Mouse (Mus musculus): ENCODE data around the gene Rptn. TPM values are rescaled to one million over a fixed set of nuclear protein-coding genes. Genes with fewer than 3 reads are reported as not detected.
"Not testable (repeated sequence)": the region's sequence is repeated elsewhere in the genome, so short reads cannot be mapped to it uniquely, and the experiment has no call there.

Rptn gene
- 0.53 and 0.54 TPM in 2 replicates for polyA plus RNA-seq (2015; fragmentation: Nextera tagmentation; extraction: Ambion mirVana)

DNA sequence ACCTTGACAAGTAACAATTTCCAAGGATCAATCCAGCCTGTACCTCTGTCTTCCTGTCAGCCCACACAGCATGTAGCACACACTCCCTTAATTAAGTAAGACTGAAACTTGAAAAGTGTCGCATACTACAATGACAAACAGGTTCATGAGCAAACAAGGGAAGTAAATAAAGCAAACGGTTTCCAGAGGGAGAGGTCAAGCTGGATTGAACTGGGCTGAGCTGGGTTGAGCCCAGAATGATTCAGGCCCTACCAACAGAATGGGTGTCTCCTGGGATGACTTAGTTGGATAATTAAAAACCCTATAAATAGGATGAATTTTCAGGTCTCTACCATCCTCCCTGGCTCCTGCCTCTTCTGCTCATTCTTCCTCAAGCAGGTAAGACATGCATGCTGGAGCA lies at the start of gene Rptn:
TSS of gene Rptn (plus strand) at position 334 of the 400 bp plus-strand sequence.
- no peak for DNase-seq (ENCODE audit: low spot score)

DNA sequence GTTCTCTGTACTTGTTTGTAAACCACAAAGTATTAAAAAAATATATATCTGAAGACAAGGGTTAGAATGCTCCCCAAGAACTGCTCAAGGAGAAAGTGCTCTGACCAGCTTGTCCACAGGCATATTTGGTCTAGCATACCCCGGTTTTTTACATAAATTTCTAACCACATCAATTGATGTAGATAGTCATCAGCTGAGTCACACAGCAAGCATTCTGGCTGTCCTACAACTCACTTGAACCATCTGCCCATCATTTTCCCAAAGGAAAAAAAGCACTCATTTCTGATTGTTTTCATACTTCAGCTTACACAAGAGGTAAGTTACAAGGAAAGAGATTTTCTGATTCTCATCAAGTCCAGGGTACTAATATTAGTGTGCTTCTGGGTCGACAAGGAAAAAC lies 46.6 kb upstream of the Rptn start:
- no peak for DNase-seq (ENCODE audit: low spot score)

DNA sequence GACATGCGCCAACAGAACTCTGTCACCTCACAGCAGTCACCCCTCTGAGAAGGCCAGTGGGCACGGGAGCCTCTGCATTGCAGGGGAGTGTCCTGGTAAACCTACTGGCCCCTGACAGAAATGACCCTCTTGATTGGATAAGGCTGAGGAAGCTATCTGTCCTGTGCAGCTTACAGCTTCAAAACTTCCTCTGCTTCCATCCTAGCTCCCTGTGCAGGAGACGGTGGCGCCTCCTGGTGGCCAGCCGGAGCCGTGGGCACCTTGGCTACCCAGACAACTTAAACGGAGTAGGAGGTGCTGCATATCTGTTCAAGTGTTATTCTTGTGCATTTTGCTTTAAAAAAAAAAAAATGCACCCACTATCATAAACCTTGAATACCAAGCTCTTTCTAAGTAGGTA lies 33.5 kb upstream of the Rptn start:
- DNase-seq (ENCODE audit: low spot score) = peak; percentile 39

DNA sequence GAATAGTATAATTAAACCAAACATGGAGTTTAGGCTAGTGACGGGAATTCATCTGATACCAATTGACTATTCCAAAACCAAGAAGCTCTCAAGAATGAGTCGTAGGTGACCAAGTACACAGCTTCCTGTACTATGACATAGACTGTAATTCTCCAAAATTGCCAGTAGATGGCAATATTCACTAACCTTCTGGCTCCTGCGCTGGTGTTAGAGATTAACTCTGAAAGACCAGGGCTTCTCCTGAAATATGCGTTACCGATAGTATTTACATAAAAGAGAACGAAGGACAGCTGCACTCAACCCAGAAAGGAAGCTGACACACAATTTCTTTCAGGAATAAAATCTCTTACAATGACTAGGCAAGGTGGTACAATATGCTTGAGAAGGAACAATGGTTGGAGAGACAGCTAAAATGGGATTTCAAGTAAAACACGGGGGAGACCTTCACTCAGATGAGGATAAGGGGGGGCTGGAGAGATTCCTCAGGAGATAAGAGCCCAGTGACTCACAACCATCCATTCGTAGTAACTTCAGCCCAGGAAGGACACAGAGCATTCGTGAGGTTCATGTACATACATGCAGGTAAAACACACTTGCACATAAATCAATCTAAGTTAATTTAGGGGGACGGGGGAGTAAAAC lies 31.4 kb upstream of the Rptn start:
- peak; percentile 44 for DNase-seq (ENCODE audit: low spot score)

DNA sequence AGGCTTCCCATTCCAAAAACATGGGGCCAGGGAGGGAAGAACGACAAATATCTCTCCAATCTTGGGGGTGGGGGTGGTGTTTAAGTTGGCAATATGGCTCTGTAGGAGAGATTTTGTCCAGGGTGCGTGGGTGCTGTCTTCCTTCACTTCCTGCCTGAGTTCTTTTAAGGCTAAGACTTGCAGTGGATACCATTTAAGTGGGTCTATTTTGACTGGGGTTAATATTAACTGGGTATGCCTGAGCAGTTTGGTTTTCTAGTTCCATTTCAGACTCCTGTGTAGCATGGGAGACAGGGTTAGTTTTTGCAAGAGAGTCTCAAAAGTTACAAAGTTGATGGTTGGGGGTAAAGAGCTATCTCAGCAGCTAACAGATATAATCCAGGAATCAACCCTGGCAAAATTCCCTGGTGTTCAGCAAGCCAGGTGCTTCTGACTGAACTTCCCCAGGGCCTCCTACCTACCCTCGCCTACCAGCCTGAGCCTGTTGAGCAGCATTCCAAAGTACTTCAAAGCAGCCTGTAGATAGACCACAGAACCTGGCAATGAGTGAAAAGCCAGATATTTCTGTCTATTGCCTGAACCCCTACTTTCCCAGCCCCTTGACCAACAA lies 26.4 kb upstream of the Rptn start:
- no peak for DNase-seq (ENCODE audit: low spot score)

DNA sequence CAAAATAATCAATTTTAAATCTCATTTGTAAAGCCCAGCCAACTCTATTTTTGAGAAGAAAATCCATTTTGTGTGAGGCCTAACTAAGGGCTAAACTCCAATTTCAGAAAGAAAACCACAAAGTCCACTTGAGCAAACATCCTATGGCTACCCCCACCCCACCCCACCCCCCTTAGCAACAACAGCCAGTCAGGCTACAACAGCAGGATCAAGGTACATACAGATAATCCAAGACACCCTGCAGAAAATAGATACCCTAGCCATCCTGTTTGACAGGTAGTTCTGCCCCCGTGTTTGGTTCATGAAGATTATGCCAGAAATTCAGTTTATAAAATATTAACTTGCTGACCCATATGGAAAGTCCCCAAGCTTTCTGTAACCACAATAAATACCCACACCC lies 25.3 kb upstream of the Rptn start:
- no peak for DNase-seq (ENCODE audit: low spot score)

DNA sequence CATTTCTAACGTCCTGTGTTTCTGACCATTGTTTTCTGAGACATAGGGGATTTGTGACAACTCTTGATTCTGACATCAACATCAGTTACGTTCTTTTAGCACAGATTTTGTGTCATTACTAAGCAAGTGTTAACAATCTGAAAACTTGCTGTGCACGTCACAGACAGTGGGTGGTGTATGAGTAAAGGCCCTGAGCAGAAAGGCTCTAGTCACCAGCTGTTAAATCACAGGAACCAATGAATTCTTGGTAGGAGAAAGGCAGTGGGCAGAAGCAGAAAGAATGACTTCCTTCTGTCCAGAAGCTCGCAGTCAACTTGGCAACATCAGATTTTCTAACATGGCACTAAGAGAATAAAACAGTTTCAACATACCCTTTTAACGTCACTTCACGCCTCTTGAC lies 20.1 kb upstream of the Rptn start:
- no peak for DNase-seq (ENCODE audit: low spot score)

DNA sequence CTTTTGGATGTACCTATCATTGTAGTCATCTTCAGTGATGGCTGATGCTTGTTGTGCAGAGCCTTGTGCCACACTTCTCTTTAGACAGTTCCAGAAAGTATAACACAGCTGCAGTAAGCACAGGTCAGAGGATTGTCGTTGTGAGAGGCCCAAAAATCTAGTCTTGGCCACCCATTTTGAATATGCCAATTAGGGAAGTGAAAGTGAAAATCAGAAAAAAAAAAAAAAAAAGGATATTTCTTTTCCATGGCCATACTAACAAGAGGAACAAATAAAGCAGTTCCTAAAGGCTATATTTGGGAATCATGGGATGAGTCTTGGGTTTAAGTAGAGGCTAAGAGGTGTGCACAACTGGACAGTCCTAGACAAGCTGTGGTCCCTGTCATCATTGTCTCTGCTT lies 18.3 kb upstream of the Rptn start:
- DNase-seq (ENCODE audit: low spot score) = no peak

DNA sequence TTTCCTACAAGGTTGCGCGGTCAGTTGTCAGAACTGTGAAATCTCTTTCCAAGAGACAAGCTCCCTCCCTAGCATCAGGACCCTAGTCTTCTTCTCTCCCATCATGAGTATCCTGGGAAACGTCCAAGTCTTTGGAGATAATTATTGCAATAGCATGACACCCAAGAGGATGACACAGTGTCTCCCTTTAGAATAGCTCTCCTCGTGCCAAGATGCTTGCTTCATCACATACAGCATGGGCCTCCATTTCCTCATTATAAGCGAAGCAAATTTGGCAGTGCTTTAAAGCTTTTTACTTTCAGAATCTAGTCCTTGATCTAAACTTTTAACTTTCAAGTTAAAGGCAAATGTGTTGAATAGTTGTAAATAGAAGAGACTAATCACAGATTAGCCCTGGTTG lies 17.9 kb upstream of the Rptn start:
- DNase-seq (ENCODE audit: low spot score) = no peak

DNA sequence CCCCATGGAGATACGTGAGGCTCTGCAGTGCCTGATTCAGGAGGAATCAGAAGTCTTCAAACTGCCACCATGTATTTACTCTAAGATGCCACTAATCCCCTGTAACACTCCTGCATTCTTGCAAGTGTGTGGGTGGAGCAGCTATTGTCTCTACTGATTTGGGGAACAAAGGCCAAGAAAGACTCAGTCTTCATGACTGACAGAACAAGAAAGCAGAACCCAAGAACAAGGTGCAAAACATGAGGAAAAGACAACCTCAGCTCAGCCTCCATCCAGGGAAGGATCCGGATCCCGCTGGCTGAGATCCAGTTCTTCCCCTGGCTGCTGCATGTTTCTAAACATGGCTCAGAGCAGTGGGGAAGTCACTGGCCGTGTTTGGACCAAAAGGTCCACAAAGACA lies 15.4 kb upstream of the Rptn start:
- no peak for DNase-seq (ENCODE audit: low spot score)

DNA sequence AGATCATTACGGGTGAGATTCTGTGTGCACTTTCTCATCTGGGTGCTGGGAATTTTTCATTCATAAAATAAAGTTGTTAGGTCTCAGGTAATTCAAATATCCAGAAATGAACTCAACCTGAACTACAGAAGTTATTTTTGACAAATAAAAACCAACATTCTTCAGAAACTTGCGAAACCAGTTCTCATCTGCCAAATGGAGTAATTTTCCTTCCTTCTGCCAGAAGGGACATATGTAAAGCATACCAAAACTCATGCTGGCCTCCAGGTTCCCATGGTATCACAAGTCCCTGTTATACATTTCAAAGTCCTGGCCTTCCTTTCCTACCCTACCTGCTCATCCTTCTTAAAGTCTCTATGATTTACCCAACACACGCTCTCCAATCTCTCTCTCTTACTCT lies 10.4 kb downstream of the Rptn start:
- DNase-seq (ENCODE audit: low spot score) = no peak

DNA sequence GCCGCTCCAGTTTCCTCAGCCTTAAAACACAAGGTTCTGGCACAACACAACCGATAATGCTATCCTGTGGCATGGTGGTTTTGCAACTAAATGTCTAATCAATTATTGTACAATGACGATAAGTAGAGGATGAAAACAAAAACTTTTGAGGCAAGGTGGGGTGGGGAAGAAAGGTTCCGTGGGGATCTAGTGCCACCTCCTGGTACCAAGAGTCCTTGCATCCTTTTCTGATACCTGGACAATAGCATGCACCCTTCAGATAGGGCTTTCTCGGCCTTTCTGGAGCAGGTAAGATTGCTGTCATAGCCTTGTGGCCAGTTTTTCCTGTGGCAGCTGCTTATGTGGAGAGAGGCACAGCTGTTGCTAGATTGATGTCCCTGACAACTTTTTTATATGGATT lies 13.5 kb downstream of the Rptn start:
- no peak for DNase-seq (ENCODE audit: low spot score)

DNA sequence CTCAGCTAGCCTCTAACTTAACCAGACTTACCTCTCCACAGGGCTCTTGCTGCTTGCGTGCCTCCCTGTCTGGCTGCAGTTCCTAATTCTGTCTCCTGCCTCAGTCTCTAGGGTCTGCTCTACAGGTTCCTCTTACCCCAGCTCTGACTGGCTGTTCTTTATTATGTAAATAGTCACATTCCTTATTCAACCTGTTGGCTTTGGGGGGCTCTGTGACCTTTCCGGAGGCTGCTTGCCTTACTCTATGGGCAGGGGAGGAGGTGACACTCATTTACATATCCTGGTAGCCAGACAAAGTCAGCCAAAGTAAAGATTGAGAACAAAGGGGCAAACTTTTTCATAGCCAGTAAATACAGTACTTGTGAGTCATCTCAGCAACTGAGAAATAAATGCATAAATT lies 18.4 kb downstream of the Rptn start:
- no peak for DNase-seq (ENCODE audit: low spot score)

DNA sequence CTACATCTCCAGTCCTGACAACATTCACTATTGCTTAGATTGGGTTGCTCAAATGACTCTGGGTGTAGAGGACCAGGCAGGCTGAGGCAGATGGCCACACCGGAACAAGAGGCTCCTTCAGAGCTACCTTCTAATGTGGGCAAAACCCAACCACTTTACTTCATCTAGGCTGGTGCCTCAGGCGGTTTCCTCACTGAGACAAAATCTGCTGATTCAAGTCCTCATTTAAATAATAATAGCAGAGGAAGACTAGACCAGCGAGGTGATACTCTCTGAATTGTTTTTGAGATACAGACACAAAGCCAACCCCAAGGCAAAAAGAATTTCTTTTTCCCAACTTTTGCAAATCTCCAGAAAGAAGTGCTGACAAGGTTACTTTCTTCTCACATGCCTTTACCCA lies 38.2 kb downstream of the Rptn start:
- DNase-seq (ENCODE audit: low spot score) = no peak

DNA sequence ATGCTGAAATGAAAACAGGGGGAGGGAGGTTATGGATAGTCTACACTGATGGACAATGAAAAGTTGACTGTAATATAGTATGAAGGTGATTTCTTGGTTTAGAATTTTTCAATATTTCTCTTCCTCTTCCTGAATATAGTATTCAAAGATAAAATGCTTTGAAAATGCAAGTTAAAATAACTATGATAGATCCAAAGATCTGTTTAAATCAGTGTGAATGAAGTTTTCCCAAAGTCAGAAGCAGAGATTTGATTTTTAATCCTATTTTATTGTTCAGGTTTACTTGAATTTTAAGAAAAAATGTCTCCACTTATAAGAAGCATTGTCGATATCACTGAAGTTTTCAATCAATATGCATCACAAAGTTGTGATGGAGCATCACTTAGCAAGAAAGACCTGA lies 48.5 kb downstream of the Rptn start, which contains the start of gene Tchh:
TSS of gene Tchh (plus strand) at position 301 of the 400 bp plus-strand sequence.
- no peak for DNase-seq (ENCODE audit: low spot score)

DNA sequence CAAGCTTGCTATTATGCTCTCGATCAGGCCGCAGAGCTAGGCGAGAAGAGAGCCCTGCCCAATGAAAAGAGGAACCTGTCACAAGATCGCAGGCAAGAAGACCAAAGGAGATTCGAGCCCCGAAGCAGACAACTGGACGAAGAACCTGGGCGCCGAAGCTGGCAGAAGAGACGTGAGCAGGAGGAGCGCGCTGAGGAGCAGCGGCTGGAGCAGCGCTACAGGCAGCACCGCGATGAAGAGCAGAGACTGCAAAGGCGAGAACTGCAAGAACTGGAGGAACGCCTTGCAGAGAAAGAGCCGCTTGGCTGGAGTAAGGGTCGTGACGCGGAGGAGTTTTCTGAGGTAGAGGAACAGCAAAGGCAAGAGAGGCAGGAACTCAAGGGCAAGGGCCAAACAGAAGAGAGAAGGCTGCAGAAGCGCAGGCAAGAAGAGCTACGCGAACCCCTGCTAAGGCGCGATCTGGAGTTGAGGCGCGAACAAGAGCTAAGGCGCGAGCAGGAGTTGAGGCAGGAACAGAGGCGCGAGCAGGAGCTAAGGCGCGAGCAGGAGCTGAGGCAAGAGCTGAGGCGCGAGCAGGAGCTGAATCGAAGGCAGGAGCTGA lies 50.1 kb downstream of the Rptn start:
- peak; percentile 4 for DNase-seq (ENCODE audit: low spot score)

DNA sequence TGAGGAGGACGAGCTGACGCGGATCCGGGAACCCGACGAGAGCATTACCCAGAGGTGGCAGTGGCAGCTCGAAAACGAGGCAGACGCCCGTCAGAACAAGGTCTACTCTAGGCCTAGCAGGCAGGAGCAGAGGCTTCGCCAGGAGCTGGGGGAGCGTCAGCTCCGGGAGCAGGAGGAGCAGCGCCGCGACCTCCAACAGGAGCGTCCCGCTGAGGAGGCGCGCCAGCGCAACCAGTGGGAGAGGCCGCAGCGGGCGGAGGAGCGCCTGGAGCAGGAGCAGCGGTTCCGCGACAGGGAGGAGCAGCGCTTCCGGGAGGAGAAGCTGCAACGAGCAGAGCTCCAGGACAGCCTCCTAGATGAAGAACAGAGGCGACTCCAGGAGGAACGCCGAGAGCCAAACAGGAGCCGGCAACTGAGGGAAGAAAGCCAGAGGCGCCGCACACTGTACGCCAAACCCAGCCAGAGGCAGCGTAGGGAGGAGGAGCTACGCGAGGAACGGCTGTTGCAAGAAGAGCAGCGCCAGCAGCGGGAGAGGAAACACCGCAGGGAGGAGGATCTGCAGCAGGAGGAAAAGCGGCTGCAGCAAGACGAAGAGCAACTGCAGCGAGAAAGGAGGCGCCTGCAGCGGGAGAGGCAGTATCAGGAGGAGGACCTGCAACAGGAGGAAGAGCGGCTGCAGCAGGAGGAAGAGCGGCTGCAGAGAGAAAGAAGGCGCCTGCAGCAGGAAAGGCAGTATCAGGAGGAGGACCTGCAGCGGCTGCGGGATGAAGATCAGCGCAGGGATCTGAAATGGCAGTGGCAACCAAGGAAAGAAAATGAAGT lies 51.1 kb downstream of the Rptn start:
- peak; percentile 19 for DNase-seq (ENCODE audit: low spot score)

DNA sequence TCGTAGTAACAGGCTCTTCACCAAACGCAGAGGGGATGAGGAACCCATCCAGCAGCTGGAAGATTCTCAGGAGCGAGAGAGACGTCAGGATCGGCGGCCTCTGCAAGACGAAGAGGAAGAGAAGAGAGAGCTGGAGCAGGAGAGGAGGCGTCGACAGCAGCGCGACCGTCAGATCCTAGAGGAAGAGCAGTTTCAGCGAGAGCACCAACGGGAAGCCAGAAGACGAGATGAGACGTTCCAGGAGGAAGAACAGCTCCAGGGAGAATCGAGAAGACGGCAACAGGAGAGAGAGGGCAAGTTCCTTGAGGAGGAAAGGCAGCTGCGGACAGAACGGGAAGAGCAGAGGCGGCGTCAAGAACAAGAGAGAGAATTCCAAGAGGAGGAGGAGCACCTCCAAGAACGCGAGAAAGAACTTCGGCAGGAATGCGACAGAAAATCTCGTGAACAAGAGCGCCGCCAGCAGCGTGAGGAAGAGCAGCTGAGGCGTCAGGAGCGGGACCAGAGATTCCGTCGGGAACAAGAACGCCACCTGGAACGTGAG lies 51.7 kb downstream of the Rptn start:
- DNase-seq (ENCODE audit: low spot score) = no peak

DNA sequence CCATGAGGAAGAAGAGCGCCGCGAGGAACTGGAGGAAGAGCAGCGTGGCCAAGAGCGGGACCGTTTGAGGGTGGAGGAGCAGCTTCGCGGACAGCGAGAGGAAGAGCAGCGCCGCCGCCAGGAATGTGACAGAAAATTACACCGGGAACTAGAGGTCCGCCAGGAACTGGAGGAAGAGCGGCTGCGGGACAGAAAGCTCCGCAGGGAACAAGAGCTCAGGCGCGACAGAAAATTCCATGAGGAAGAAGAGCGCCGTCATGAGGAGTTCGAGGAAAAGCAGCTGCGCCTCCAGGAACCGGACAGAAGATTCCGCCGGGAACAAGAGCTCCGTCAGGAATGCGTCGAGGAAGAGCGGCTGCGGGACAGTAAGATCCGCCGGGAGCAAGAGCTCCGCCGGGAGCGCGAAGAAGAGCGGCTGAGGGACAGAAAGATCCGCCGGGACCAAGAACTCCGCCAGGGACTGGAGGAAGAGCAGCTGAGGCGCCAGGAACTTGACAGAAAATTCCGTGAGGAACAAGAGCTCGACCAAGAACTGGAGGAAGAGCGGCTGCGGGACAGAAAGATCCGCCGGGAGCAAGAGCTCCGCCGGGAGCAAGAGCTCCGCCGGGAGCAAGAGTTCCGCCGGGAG lies 52.7 kb downstream of the Rptn start:
- no peak for DNase-seq (ENCODE audit: low spot score)

DNA sequence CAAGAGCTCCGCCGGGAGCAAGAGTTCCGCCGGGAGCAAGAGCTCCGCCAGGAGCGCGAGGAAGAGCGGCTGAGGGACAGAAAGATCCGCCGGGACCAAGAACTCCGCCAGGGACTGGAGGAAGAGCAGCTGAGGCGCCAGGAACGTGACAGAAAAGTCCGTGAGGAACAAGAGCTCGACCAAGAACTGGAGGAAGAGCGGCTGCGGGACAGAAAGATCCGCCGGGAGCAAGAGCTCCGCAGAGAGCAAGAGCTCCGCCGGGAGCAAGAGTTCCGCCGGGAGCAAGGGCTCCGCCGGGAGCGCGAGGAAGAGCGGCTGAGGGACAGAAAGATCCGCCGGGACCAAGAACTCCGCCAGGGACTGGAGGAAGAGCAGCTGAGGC lies 53.2 kb downstream of the Rptn start:
- DNase-seq (ENCODE audit: low spot score) = not testable (repeated sequence)

DNA sequence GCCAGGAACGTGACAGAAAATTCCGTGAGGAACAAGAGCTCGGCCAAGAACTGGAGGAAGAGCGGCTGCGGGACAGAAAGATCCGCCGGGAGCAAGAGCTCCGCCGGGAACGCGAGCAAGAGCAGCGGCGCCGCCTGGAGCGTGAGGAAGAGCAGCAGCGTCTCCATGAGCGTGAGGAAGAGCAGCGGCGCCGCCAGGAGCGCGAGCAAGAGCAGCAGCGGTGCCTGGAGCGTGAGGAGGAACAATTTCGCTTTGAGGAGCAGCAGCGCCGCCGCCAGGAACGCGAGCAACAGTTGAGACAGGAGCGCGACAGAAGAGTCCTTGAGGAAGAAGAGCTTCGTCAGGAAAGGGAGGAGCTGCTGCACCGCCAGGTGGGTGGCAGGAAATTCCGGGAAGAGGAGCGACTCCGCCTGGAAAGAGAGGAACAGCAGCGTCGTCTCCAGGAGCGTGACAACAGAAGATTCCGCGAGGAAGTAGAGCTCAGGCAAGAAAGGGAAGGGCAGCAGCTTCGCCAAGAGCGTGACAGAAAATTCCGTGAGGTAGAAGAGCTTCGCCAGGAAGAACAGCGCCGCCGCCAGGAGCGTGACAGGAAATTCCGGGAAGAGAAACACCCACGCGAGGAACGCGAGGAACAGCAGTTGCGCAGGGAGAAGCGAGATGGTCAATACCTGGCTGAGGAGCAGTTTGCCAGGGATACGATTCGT lies 53.8 kb downstream of the Rptn start:
- DNase-seq (ENCODE audit: low spot score) = peak; percentile 13

All from thymus, postnatal 0 days (tissue).